Mouse (Mus musculus) G1E (cell line): Measurements from ENCODE around the gene Uba7.

Source experiments
- CTCF ChIP-seq: IDR thresholded peaks from 2 replicates; pipeline ENCODE4 v1.5.1; 2012; ENCODE audit warnings: low read depth, low read length, inconsistent platforms, mixed read lengths
- GATA1 ChIP-seq: IDR thresholded peaks from 2 replicates; pipeline ENCODE4 v1.6.1; 2012; ENCODE audit warnings: borderline replicate concordance, low read length, inconsistent platforms, mixed read lengths
- GATA2 ChIP-seq: IDR thresholded peaks from 2 replicates; pipeline ENCODE4 v1.6.1; 2012; ENCODE audit warnings: low read depth, low read length, inconsistent platforms, borderline replicate concordance
- POLR2AphosphoS5 ChIP-seq: IDR thresholded peaks from 2 replicates; pipeline ENCODE4 v1.6.1; 2012; ENCODE audit warnings: low read depth, low read length, inconsistent platforms; ENCODE audit not compliant: insufficient replicate concordance
- TAL1 ChIP-seq: conservative IDR thresholded peaks from 2 replicates; pipeline ENCODE4 v1.6.1; 2012; ENCODE audit warnings: low read depth, low read length, inconsistent platforms, mixed read lengths

- TF ChIP-seq CTCF, result no peak
- TF ChIP-seq GATA1, result no peak
- no peak for TF ChIP-seq TAL1
- TF ChIP-seq POLR2AphosphoS5, result no peak
- no peak for TF ChIP-seq GATA2
These were observed 38.5 kb upstream of the Uba7 start for GRCm38 (mm10) chr9:107936831-107937230.
